In the genomic region with DNA sequence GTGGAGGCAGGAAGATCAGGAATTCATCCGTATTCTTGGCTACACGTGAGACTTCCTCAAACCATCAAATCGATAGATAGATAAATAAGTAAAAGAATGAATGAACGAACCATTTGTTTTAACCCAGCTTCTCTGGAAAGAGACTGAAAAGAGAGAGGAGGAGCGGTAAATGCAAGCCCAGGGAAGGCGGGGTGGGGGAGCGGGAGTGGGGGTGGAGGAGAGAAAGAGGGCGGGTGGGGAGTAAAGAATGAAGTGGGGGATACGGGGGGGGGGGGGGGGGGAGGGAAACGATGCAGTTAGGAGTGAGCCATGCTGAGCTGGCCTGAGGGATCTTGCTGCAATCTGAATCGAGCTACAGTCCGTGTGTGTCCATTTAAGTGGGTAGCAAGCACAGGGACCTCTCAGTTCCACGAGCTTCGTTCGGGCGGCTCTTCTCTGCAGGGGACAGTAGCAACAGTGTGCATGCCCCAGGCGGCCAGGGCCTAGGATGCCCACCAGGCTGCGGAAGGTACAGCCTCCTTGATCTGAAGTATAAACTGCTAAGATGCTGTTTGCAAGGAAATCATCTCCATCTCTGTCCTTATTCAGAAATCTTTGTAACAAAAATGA, we compare ENCODE assay signal across 8 mouse cellular contexts. TPM values are rescaled to one million over a fixed set of nuclear protein-coding genes. Genes with fewer than 3 reads are reported as not detected.
DNase-seq lines count a peak whose midpoint lies in the region; ATAC-seq lines count a peak whose summit lies in the region.

No protein-coding gene starts in this region.

- H3K36me3 ChIP-seq in heart, embryonic 13.5 days = no peaks in the 10 kb centered on the region
- no peaks in the 10 kb centered on the region for H3K36me3 ChIP-seq in hindbrain, embryonic 10.5 days
- H3K36me3 ChIP-seq in midbrain, embryonic 12.5 days = no peaks in the 10 kb centered on the region

- H3K4me2 ChIP-seq in heart, embryonic 13.5 days = peak overlapping the region; percentile 66
- peak overlapping the region; percentile 53 for H3K4me2 ChIP-seq in midbrain, embryonic 12.5 days (replicated peaks)

- H3K9me3 ChIP-seq in heart, embryonic 13.5 days = no peaks in the 10 kb centered on the region
- H3K9me3 ChIP-seq in hindbrain, embryonic 10.5 days = no peaks in the 10 kb centered on the region
- no peaks in the 10 kb centered on the region for H3K9me3 ChIP-seq in midbrain, embryonic 12.5 days

- WGBS in heart, embryonic 13.5 days = 2% methylated on average over 15 of the region's 18 CpGs
- WGBS in hindbrain, embryonic 10.5 days = 3% methylated on average over 17 of the region's 18 CpGs
- 2% methylated on average over 15 of the region's 18 CpGs for WGBS in midbrain, embryonic 12.5 days

- peak overlapping the region; percentile 47 for H3K9ac ChIP-seq in heart, embryonic 13.5 days
- peak overlapping the region; percentile 20 for H3K9ac ChIP-seq in midbrain, embryonic 12.5 days (replicated peaks)

- H3K4me1 ChIP-seq in heart, embryonic 13.5 days = peaks cover 10% of the 10 kb centered on the region
- H3K4me1 ChIP-seq in hindbrain, embryonic 10.5 days (replicated peaks) = peaks cover 35% of the 10 kb centered on the region
- peaks cover 19% of the 10 kb centered on the region for H3K4me1 ChIP-seq in midbrain, embryonic 12.5 days

- no peak for ATAC-seq in heart, embryonic 13.5 days (ENCODE audit: extremely low read depth, insufficient number of reproducible peaks, low FRiP score, low TSS enrichment)
- ATAC-seq in midbrain, embryonic 12.5 days (ENCODE audit: low FRiP score, low read depth) = peak; percentile 34; the same call in 1 of the 2 replicates
- no peak for ATAC-seq in activated CD4-positive, CD25-positive, alpha-beta regulatory T cell, adult 4 months

- intact Hi-C loops in heart, postnatal 10 days (cut with DNase I) = no loop called here

- no peak for DNase-seq in heart, postnatal 10 days
- DNase-seq in cerebellum, postnatal 25 days = peak; percentile 57 to 61
- peak; percentile 31 for DNase-seq in hindbrain, embryonic 10.5 days (ENCODE audit: low spot score)
- no peak for DNase-seq in thymus, postnatal 14 days
- DNase-seq in layer of hippocampus, postnatal 14 days (ENCODE audit: low spot score in 2 of 2) = no peak

- no peak overlapping the region for H3K27ac ChIP-seq in heart, embryonic 13.5 days (replicated peaks)
- peak overlapping the region; percentile 69; the same call in 1 of the 2 replicates for H3K27ac ChIP-seq in hindbrain, embryonic 10.5 days
- H3K27ac ChIP-seq in midbrain, embryonic 12.5 days (replicated peaks) = no peak overlapping the region

- H3K27me3 ChIP-seq in heart, embryonic 13.5 days (replicated peaks) = peaks cover 9% of the 10 kb centered on the region; the same call in 1 of the 2 replicates
- no peaks in the 10 kb centered on the region for H3K27me3 ChIP-seq in hindbrain, embryonic 10.5 days (ENCODE audit: insufficient read depth, poor library complexity, severe bottlenecking)
- peaks cover 21% of the 10 kb centered on the region for H3K27me3 ChIP-seq in midbrain, embryonic 12.5 days

- H3K4me3 ChIP-seq in heart, embryonic 13.5 days = peak overlapping the region; percentile 37
- H3K4me3 ChIP-seq in hindbrain, embryonic 10.5 days = peak overlapping the region; percentile 43
- H3K4me3 ChIP-seq in midbrain, embryonic 12.5 days = peak overlapping the region; percentile 26

RNA-seq across cellular contexts. Expression of a gene that starts 3.3 kb away (rescaled TPM):
- polyA plus RNA-seq in heart, embryonic 13.5 days (2015; fragmentation: Nextera tagmentation; extraction: Ambion mirVana) = 0.37 TPM in 1 of 2 replicates, not detected in the other
- under 1 TPM in 1 of 2 experiments, not detected in 1; 0.22 TPM for total RNA-seq in heart, postnatal 10 days (2021)
- polyA plus RNA-seq in hindbrain, embryonic 10.5 days (2016; fragmentation: Nextera tagmentation; extraction: Ambion mirVana) = 1.3 and 1.7 TPM in 2 replicates
- 0.21 and 0.28 TPM in 2 replicates for polyA plus RNA-seq in midbrain, embryonic 12.5 days (2016; fragmentation: Nextera tagmentation; extraction: Ambion mirVana)
- polyA plus RNA-seq in activated CD4-positive, CD25-positive, alpha-beta regulatory T cell, adult 4 months (2017; shearing (Covaris generic)) = not detected
- 1 to 10 TPM in 1 of 2 experiments, under 1 TPM in 1; 0.65 to 1.0 TPM for total RNA-seq in layer of hippocampus, postnatal 14 days (2021)

RNA-seq across cellular contexts. Expression of a gene that starts 16.4 kb away (rescaled TPM):
- 7.1 TPM in 2 replicates for polyA plus RNA-seq in heart, embryonic 13.5 days (2015; fragmentation: Nextera tagmentation; extraction: Ambion mirVana)
- 10 to 100 TPM; 10.7 to 11.0 TPM for total RNA-seq in heart, postnatal 10 days (2021)
- 17.5 and 18.0 TPM in 2 replicates for polyA plus RNA-seq in hindbrain, embryonic 10.5 days (2016; fragmentation: Nextera tagmentation; extraction: Ambion mirVana)
- polyA plus RNA-seq in midbrain, embryonic 12.5 days (2016; fragmentation: Nextera tagmentation; extraction: Ambion mirVana) = 22.5 and 23.0 TPM in 2 replicates
- 1 to 10 TPM; 4.6 to 5.4 TPM for polyA plus RNA-seq in activated CD4-positive, CD25-positive, alpha-beta regulatory T cell, adult 4 months (2017; shearing (Covaris generic))
- total RNA-seq in layer of hippocampus, postnatal 14 days (2021) = 10 to 100 TPM; 48.9 to 50.4 TPM

Comparison
In these comparisons a context has a peak if more than half of its experiments do, and no peak if none do; other contexts are left out.
1. DNase-seq: peak in cerebellum, postnatal 25 days (2 of 2) and hindbrain, embryonic 10.5 days (single experiment); none in heart, postnatal 10 days (0 of 2), thymus, postnatal 14 days (single experiment) and layer of hippocampus, postnatal 14 days (0 of 2).
2. Peak in every context shown above with its lines, with median percentiles within 50 percentile points of each other: H3K4me3 ChIP-seq.